Mouse (Mus musculus): ENCODE results near the gene Pkd2l1.

Gene Pkd2l1

GRCm38 (mm10) chr19:44106831-44107660 is 85.2 kb downstream of the Pkd2l1 start, which contains the start of gene Chuk:
Chuk (minus strand) TSS chr19:44107480.
- DNase-seq (ENCODE audit: low read depth, low spot score): peak; percentile 91

GRCm38 (mm10) chr19:44104393-44104792 is 87.8 kb downstream of the Pkd2l1 start:
- DNase-seq (ENCODE audit: low read depth, low spot score): no peak

- no peak for DNase-seq (ENCODE audit: low read depth, low spot score)
Measured at GRCm38 (mm10) chr19:44103001-44103400, 89.2 kb downstream of the Pkd2l1 start.

DNA sequence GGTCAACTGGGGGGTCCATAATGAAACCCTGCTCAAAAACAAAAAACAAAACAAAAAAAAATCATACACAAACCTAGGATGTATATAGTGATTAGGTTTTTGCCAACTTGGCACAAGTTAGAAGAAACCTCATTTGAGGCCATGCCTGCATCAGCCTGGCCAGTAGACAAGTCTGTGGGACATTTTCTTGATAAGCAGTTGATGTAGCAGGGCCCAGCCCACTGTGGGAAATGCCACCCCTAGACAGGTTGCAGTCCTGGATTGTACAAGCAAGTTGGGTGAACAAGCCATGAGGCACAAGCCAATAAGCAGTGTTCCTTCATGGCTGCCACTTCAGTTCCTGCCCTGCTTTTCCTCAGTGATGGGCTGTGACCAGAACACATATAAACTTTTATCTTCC is 91.4 kb downstream of the Pkd2l1 start:
- DNase-seq (ENCODE audit: low read depth, low spot score): no peak
